In genomic region chr11:109700761-109701160, GRCm38 (mm10) we compare ENCODE assay signal across 16 mouse cellular contexts. TPM values are rescaled to one million over a fixed set of nuclear protein-coding genes. Genes with fewer than 3 reads are reported as not detected.
DNase-seq lines count a peak whose midpoint lies in the region; ATAC-seq and TF ChIP-seq lines count a peak whose summit lies in the region.
"Had no signal": no experiment of that assay in that cellular context is flagged by ENCODE, and none has a peak within 500 bp of the region (broad histone marks: within the 10 kb centered on the region; RNA-seq: fewer than 3 reads in every experiment).

No protein-coding gene starts in this region.

- no peak for ATAC-seq in kidney, embryonic 16.5 days (ENCODE audit: low FRiP score, low TSS enrichment)
- ATAC-seq in erythroblast, adult 5-6 weeks (replicated peaks; ENCODE audit: low FRiP score, poor library complexity, severe bottlenecking): no peak
- ATAC-seq: CD4-positive, CD25-positive, alpha-beta regulatory T cell, adult 4 months had no signal

- peak; percentile 93 for DNase-seq in kidney, adult 2 months
- DNase-seq in MN1 (ENCODE audit: low spot score): peak; percentile 36
- DNase-seq in adrenal gland, adult 2 months: peak; percentile 53
- peak; percentile 82 for DNase-seq in kidney, postnatal 10 days
- no peak for DNase-seq in ovary, adult 18-20 months (ENCODE audit: low spot score)
- DNase-seq: cerebellum, adult 18-20 months; heart, adult 2 months; layer of hippocampus, postnatal 36 days; right cerebral cortex, postnatal 14 days had no signal

- H3K4me3 ChIP-seq in kidney, adult 2 months (ENCODE audit: insufficient read depth, low read depth, low read length): no peak overlapping the region
- H3K4me3 ChIP-seq in kidney, embryonic 16.5 days (ENCODE audit: low read length): no peak overlapping the region
- H3K4me3 ChIP-seq: embryonic facial prominence, embryonic 10.5 days; forebrain, embryonic 10.5 days; heart, adult 2 months; limb, embryonic 12.5 days; neural tube, embryonic 13.5 days had no signal

- H3K4me1 ChIP-seq in kidney, adult 2 months (ENCODE audit: control insufficient read depth, insufficient read depth, low read length): peaks cover 16% of the 10 kb centered on the region
- peaks cover 23% of the 10 kb centered on the region for H3K4me1 ChIP-seq in kidney, embryonic 16.5 days (ENCODE audit: insufficient read depth, low read length)

- H3K4me2 ChIP-seq in kidney, embryonic 16.5 days (replicated peaks; ENCODE audit: low read depth, low read length): no peak overlapping the region
- H3K4me2 ChIP-seq: limb, embryonic 12.5 days; neural tube, embryonic 13.5 days had no signal

- no peak overlapping the region for H3K9ac ChIP-seq in kidney, embryonic 16.5 days (replicated peaks; ENCODE audit: low read length)
- H3K9ac ChIP-seq: limb, embryonic 12.5 days; neural tube, embryonic 13.5 days had no signal

- H3K9me3 ChIP-seq in kidney, embryonic 16.5 days (ENCODE audit: low read length): no peaks in the 10 kb centered on the region
- H3K9me3 ChIP-seq: embryonic facial prominence, embryonic 10.5 days; forebrain, embryonic 10.5 days; limb, embryonic 12.5 days had no signal

- no peak for TF ChIP-seq POLR2A in kidney, adult 2 months (IDR thresholded peaks at IDR 0.05; ENCODE audit: low read depth, low read length)

- no peaks in the 10 kb centered on the region for H3K27me3 ChIP-seq in kidney, adult 2 months (replicated peaks; ENCODE audit: control insufficient read depth, insufficient read depth, low read length)
- H3K27me3 ChIP-seq in kidney, embryonic 16.5 days (ENCODE audit: insufficient read depth, low read length): no peaks in the 10 kb centered on the region
- H3K27me3 ChIP-seq: limb, embryonic 12.5 days; neural tube, embryonic 13.5 days had no signal

- H3K27ac ChIP-seq in kidney, adult 2 months (ENCODE audit: insufficient read depth, low read depth, low read length): no peak overlapping the region; the same call in 1 of the 2 replicates
- H3K27ac ChIP-seq in kidney, embryonic 16.5 days (ENCODE audit: low read length): no peak overlapping the region
- H3K27ac ChIP-seq: embryonic facial prominence, embryonic 10.5 days; forebrain, embryonic 10.5 days; heart, adult 2 months; limb, embryonic 12.5 days; neural tube, embryonic 13.5 days had no signal

- no peak for TF ChIP-seq CTCF in kidney, adult 2 months (conservative IDR thresholded peaks at IDR 0.05; ENCODE audit: insufficient read depth, insufficient read length, low read depth, low read length)

- H3K36me3 ChIP-seq in kidney, adult 2 months (ENCODE audit: control insufficient read depth, insufficient read depth, low read length): no peaks in the 10 kb centered on the region
- no peaks in the 10 kb centered on the region for H3K36me3 ChIP-seq in kidney, embryonic 16.5 days (ENCODE audit: insufficient read depth, low read length)
- H3K36me3 ChIP-seq: embryonic facial prominence, embryonic 10.5 days; forebrain, embryonic 10.5 days; limb, embryonic 12.5 days; neural tube, embryonic 13.5 days had no signal

- WGBS in kidney, adult 2 months: 12% methylated on average over 6 of the region's 6 CpGs
- 41% methylated on average over 6 of the region's 6 CpGs for WGBS in kidney, embryonic 16.5 days

RNA-seq across cellular contexts. Expression of gene Fam20a, which starts 21.3 kb away (rescaled TPM):
- polyA plus RNA-seq in kidney, adult 2 months (2012; rRNA removed): 7.5 and 7.6 TPM in 2 replicates
- polyA plus RNA-seq in kidney, embryonic 16.5 days (2015; fragmentation: Nextera tagmentation; extraction: Ambion mirVana): 2.9 TPM in 2 replicates
- total RNA-seq in adrenal gland, adult 2 months (2021): 1 to 10 TPM; 3.1 to 4.0 TPM
- 6.3 and 7.0 TPM in 2 replicates for polyA plus RNA-seq in adrenal gland, adult 2 months (2012; rRNA removed)
- total RNA-seq in erythroblast, adult 5-6 weeks (2015; ENCODE audit: low replicate concordance): not detected in 2 replicates
- total RNA-seq in erythroblast, adult 5-6 weeks (2017; ENCODE audit: low replicate concordance): not detected in 2 replicates

RNA-seq across cellular contexts. Expression of gene Prkar1a, which starts 51.6 kb away (rescaled TPM):
- polyA plus RNA-seq in kidney, adult 2 months (2012; rRNA removed): 85.9 and 102 TPM in 2 replicates
- 375 and 395 TPM in 2 replicates for polyA plus RNA-seq in kidney, embryonic 16.5 days (2015; fragmentation: Nextera tagmentation; extraction: Ambion mirVana)
- 100 to 1,000 TPM; 372 to 393 TPM for total RNA-seq in adrenal gland, adult 2 months (2021)
- 164 and 197 TPM in 2 replicates for polyA plus RNA-seq in adrenal gland, adult 2 months (2012; rRNA removed)
- total RNA-seq in erythroblast, adult 5-6 weeks (2015; ENCODE audit: low replicate concordance): 30.0 and 33.6 TPM in 2 replicates
- total RNA-seq in erythroblast, adult 5-6 weeks (2017; ENCODE audit: low replicate concordance): 20.4 and 23.6 TPM in 2 replicates
